Mouse (Mus musculus): ENCODE measurements around the gene Aup1.

Gene Aup1

DNA sequence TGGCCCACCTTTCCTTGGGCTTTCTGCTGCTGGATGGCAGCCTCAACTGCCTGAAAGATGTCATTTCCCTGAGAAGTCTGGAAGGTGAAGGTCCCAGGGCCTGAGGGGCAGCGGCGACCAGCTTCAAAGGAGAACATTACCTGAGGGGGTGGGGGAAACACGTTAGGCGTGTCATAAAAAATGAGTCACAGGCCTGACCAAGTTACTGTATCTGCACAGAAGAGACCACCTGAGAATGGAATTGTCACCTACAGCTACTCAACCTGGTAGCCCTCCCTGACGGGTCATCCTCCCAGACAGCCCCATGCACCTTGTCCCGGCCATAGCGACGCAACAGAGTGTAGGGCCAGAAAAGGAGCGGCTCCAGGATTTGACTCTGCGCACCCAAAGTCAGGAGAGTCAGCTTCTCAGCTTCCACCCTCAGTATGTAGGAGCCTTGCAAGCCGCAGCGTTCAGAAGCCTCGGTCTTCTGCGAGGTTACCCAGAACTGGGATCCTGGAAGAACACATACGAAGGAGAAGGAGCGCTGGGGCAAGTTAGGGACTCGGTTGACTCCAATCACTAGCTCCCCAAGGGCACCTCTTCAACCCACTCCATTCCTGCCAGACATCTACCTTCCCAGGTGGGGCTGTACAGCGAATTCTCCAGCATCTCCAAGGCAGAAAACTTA, 22.3 kb upstream of the Aup1 start:
- DNase-seq: no peak

DNA sequence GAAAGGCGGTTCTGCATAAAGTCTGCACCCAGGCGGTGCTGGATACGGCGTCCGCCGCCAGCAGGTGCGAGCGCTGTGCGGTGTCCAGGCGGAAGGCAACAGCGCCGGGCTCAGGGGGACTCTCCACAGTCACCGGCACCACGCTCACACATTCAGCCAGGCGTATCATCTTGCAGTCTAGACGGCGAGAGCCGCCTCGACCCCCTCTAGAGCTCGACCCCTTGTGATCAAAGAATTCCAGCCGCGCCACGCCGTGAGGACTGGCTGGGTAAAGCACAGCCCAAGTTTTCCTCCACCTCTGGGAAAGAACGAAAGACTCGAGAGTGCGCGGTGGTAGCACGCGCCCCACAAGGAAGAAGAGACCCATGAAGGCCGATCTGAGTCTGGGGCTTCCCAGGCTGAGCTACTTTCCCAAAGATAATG, 21.5 kb upstream of the Aup1 start:
- peak; percentile 59 for DNase-seq

DNA sequence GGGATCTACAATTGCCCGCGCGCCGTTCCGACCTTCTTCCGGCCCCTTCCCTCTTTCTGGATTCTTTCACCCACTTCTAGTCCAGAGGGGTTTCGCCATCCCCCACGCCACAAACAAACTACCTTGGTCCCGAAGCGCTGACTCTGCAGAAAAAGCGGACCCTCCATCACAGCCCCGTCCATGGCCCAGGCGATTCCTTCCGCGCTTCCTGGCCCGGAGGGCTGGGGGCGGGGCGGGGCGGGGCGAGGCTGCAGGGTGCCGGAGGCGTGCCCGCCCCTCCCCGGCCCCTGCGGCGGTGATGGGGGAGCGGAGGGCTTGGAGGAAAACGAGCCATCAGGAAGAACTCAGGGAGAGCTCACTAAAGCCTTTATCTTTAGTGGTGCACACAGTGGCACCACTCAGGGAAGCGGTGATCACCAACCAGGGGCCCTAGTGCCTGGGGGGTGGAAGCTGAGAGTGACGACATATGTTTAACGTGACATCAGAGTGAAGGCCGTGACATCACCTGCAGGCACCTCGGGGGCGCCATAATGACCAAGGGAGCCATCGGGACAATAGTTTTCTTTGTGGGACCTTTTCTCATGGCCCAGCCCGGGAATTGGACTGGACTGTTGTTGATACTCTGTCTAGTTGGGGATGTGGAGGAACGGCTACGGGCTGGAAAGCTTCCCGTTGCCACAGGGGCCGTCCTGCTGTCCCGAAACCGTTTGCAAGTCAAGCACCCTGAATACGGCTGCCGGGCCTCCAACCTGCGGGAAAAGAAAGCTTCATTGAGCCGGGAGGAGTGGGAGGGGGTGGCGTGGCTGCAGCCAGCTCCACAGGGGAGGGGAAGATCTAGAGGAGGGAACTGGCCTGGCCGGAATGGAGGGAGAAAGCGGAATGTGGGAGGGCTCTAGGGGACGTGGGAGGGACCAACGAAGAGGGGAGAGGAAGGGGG, 20.8 kb upstream of the Aup1 start, which contains the start of the genes Dok1 and Loxl3:
Dok1 (minus strand) TSS at position 223 of the 937 bp plus-strand sequence.
Loxl3 (plus strand) TSS at position 925 of the 937 bp plus-strand sequence.
- peak; percentile 77 for DNase-seq

DNA sequence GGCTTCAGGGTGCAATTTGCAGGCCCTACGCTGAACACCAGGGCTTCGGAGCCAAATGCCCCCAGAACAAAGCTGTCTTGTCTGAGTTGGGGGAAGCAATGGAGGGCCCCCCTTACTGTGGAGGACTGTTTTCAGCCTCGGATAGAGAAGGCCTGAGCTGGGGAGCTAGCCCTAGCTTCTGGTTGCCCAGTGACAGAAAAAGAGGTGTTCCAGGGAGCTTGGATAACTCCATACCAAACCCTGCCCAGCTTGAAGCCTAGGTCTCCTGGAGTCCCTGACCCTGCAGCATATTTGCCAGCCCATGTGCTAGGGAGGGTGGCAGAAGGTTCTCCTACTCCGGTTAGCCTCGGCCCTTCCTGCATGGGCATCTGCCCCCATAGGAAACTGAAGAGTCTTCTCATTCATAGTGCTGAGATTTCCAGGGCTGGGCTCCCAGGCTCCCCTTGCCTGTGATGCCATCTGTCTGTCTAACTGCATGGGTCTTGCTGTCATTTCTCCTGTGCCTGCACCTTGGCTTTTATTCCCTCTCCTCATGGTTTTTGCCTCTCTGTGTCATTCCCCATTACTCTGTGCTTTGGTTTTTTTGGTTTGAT, 19.8 kb upstream of the Aup1 start:
- no peak for DNase-seq

DNA sequence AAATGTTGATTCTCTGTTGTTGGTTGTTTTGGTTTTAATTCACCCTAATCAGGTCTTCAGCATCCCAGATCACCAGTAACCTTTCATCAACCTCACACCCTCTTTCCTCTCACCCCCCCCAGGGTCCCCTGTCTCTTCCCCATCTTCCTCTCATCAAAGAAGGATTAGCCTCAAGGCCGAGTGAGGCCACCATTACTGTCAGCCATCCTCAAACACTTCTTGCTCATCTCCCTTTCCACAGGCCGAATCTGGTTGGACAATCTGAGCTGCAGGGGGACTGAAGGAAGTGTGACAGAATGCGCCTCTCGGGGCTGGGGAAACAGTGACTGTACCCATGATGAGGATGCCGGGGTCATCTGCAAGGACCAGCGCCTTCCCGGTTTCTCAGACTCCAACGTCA, 17.1 kb upstream of the Aup1 start:
- DNase-seq: no peak

DNA sequence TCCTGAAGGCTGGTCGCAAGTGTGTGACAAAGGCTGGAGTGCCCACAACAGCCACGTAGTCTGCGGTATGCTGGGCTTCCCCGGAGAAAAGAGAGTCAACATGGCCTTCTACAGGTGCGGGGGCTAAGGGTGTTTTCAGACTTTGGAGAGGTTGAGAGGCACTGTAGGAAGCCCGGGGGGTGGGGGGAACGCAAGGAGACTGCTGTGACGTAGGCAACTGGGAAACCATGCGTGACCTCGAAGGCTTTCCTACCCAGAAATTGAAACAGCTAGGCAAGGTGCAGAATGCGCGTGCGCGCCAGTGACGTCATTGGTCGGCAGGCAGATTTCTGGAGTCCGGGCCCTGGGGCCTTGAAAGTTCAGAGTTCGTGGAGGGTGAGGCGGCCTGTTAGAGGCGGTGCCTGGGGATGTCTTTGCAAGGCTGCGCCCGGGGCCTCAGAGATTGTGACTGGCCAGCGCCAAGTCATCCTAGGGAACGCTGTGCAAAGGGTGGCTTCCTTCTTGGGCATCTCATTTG, 15.8 kb upstream of the Aup1 start:
- peak; percentile 94 for DNase-seq

DNA sequence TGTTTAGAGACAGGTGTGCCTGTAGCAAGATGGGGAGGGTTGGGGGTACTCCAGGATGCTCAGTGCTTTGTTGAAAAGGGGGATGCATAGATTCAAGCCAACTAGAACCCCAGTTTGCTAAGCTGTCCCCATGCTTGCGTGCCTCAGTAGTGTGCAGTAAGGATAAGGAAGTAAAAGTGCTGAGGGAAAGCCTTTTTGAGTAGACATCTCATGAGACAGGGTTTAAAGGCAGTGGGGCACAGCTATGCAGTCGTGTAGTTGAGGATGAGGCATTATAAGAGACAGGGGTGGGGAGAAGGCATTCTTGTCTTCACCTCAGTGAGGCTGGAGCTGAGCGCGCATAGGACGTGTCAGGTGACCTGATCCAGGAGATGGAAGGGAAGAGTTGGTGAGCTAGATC, 13.7 kb upstream of the Aup1 start:
- DNase-seq: no peak

DNA sequence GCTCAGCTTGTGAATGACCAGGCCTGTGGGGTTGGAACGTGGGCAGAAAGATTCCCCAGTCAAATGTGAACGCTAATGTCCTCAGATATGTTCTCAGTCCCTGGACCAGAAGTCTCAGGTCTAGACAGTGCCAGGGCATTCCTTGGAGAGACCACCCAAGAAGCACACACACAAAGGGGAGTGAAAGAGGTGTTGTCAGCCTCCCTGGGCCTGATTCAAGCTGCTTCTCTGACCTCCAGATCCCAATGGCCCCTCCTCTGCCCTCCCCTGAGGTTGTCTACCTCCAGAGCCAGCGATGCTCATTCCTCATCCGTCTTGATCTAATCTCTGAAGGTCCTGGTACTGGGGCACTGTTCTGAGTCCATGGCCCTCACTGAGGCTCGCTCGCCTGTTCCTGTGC, 10.8 kb upstream of the Aup1 start:
- no peak for DNase-seq

DNA sequence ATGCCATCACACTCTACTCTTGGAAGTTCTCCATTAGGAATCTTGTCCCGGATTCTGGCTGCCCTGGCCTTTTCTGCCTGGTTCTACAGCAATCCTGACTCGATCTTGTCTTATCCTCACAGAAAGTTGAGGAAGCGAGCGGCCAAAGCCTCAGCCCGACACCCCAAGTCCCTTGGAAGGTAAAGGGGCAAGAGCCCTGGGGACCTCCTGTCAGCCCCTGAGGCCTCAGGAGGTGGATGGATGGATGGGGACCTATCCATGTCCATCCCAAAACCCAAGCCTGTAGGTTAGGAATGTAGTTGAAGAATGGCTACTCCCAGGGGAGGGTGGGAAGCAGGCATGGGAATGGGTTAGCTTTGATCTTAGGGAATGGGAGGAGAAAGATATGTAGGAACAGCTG, 10.3 kb upstream of the Aup1 start:
- DNase-seq: no peak

DNA sequence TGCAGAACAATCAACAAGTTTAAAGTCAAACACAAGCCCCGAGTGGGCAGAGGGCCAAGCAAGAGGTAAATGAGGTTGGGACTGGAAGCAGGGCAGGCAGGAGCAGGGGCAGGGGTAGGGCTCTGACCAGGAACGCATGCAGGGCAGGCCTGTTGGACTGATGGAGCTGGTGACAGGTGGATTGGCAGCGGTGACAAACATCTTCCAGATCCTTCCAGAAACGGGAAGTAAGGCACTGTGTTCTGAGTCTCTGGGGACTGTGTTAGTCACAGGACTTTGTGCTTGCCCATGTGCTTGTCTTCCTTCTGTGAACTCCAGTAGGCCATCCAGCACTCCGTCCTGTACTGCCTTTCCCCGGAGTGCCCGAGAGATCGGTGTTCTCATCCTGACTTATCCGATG, 9.6 kb upstream of the Aup1 start:
- no peak for DNase-seq

DNA sequence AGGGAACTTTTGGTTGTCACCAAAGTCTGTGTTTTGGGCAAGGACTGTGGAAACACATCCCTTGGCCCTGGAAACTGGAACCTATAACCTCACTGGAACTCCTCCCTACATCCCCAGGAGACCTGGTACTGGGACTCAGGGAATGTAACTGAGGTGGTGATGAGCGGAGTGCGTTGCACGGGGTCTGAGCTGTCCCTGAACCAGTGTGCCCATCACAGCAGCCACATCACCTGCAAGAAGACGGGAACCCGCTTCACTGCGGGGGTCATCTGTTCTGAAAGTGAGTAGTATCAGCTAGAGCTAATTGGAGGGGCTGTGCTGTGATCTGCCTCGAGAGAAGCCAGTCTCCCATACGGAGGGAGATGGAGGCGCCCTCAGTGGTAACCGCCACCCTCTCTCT, 5.0 kb upstream of the Aup1 start:
- no peak for DNase-seq

DNA sequence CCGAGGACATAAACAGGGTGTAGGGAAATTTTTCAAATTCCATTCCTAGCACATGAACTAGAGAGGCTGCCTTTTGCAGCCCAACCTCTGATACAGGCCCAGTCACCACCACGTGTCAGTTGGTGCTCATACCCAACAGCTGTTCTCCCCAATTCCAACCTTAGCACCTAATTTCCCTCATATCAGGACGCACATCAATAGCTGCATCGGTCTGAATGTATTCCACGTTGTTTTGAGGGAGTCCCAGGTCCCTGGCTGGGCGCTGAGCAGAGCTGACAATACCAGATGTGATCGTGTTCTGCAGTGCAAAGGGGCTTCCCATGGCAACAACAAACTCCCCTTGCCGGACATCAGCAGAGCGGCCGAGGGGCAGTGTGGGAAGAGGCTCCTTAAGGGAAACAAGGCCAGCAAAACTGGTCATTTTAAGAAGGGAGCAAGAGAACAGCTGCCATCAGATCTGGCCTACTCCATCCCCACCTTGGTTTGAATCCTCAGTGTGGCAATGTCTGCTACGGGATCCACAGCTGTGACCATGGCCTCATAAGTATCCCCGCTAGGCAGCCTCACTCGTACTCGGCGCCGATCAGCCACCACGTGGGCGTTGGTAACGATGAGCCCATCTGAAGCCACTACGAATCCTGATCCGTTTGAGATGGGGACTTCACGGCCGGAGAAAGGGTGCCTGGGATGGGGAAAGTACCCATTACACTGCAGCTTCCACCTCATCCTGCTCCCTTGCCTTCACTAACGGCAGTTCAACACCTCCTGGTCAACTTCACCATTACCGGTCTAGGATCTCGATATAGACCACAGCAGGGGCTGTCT, 973 bp upstream of the Aup1 start:
- peak; percentile 22 for DNase-seq

DNA sequence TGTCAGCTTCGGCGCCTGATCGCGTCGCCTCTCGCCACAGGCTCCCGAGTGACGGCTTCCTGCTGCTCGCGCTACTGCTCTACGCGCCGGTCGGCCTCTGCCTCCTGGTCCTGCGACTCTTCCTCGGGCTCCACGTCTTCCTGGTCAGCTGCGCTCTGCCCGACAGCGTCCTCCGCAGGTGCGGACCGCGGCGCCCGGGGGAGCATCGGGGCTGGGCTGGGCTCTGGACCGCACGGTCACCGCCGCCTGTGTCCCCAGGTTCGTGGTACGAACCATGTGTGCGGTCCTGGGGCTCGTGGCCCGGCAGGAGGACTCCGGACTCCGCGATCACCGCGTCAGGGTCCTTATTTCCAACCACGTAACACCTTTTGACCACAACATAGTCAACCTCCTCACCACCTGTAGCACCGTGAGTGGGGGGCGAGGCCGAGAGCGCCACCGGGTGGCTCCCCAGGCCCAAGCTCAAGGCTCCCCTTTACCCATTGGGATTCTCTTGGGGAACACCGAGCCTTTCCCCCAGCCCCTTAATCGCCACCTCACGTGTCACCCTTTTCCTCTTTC, 630 bp downstream of the Aup1 start, which contains the start of gene Htra2:
Htra2 (minus strand) TSS at position 403 of the 561 bp plus-strand sequence.
- DNase-seq: peak; percentile 66

DNA sequence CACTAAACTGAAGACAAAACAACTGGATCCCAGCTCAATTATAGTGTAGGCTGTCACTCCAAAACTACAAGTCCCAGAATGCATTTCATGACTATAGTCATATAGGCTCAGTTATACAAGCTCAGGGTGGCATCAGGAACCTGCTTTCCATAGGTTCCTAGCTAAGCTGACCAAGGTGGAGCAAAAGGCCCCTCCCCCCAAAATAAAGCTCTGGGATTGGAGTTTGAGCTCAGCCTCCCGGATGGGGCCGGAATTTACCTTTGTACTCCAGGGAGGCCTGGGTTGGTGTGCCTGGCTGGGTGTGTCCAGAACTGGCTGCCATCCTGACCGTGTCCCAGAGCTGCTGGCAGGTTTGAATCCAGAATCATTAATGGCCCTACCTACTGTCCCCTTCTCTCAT, 3.5 kb downstream of the Aup1 start, which contains the start of gene Dqx1:
Dqx1 (plus strand) TSS at position 55 of the 400 bp plus-strand sequence.
- no peak for DNase-seq

DNA sequence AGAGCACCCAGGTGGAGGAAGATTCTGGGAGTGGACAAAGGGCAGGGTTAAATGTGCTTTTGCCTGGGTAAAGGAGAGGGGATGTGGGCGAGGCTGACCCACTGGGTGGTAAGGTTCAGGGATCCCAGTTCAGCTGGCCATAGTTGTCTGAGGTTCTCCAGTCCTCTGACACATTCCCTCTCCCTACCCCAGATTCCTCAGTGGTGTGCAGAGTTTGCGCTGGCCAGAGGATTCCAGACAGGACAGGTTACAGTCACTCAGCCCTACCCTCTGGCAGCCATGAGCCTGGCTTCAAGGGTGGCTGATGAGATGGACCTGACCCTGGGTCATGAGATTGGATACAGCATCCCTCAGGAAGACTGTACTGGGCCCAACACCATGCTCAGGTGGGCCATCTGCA, 4.4 kb downstream of the Aup1 start:
- DNase-seq: no peak

DNA sequence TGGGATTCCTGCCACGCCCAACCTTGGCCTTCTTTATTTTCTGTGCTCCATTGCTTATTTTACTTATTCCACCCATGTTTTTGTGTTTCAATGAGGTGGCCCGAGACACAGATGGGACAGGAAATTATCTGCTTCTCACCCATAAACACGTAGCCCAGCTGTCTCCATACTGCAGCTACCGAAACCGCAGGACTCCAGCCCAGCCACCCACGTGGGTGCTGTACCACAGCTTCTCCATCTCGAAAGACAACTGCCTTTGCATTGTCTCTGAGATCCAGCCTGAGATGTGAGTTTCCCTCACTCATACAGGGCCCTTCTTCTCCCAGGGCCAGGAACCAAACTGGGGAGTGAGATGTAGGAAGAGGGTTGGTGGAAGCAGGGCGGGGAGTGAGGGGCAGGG, 11.7 kb downstream of the Aup1 start:
- DNase-seq: peak; percentile 45

DNA sequence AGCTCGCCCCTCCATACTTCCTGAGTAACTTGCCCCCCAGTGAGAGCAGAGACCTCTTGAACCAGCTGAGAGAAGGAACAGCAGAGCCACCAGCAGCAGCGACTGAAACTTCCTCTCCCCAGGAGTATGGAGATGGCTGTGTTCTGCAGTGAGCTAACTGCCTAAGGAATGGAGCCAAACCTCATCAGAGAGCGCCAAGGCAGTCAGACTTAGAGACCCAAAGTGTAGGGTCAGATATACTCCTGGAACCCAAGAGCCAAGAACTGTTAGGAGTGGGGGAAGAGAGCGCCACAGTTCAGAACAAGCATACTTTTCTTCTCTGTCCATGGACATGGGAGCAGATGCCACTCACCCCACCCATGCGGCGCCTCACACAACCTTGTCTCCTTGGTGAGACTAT, 12.1 kb downstream of the Aup1 start:
- no peak for DNase-seq

DNA sequence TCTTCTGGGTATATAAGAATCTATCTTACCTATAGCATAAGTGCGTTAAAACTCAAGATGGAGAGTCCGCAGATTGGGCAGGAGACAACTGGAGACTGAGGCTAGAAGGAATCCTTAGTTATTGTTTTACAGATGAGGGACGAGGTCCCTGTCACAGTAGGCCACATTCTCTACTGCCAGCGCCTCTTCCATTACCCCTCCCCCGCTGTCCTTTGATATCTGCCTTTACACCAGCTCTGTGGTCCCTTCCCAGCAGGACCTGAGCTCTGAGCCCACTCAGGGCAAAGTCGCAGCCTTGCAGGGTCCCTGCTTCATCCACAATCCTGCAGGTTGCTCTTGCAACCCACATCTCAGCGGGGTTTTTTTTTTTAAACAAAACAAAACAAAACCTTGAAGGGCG, 13.9 kb downstream of the Aup1 start:
- no peak for DNase-seq

DNA sequence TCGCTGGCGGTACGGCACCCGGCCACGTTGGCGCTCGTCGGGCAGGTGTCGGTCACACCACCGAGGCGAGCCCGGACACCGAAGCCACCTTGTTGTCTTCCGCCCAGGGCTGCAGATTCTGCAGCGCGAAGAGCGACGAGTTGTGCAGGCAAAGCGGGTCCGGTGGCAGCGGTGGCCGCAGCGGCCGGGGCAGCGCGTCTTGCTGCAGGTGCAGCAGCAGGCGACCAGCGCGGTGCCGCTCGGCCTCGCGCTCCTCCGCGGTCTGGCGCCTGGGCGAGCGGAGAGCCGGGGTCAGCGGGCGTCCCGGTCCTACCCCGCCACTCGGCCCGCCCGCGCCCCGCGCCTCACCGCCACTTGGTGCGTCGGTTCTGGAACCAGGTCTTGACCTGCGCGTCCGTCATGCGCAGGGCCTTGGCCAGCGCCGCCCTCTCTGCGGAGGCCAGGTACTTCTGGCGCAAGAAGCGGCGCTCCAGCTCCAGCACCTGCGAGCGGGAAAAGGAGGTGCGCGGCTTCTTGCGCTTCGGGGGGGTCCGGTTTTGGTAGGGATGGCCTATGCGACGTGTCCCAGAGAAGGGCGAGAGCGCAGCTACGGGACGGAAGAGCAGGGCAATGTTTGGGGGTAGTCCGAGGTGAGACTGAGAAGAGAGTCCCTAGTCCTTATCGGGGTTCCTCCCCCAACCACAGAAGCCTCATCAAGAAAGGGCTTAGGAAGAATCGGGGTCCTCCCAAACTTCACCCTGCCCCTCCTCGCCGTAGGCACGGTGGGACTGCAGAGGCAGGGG, 14.6 kb downstream of the Aup1 start:
- DNase-seq: no peak

DNA sequence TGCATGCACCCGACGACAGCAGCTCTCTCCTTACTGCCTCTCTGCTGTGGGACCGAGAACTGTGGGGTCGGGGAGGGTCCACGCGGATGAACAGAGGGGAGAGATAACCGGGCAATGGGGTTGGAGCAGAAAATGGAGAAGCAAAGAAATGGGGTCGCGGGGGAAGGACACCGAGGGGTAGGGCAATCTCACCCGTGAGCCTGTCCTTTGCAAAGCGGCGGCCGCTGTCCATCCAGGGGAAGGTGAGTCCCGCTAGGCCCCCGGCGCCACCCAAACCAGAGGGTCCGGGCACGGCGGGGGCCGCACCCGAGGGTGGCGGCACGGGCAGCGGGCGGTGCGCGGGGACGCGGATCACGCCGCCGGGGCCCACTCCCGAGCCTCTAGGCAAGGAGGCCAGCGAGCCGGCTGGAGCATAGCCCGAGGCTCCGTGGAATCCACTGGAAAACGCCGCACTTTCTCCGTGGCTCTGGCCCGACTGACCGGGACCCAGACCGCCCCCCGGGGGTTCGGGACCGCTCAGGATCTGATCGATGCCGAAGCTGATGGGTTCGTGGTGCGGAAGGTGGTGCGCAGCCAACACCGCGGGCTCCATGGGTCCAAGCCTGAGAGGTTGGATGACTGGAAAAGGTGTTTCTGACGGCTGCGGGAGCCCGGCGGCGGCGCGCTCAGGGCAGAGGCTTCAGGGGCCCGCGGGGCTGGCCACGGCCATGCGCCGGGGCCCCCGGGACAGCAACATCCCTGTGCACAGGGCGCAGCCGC, 15.3 kb downstream of the Aup1 start:
- DNase-seq: no peak

DNA sequence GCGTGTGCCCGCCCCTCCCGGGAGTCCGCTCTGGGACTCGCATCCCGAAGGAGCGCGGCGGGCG, 15.8 kb downstream of the Aup1 start, which contains the start of gene Tlx2:
Tlx2 (minus strand) TSS at position 47 of the 64 bp plus-strand sequence.
- no peak for DNase-seq

Measured in thymus, postnatal 25 days (tissue).